Mouse (Mus musculus): ENCODE results near the gene Zcchc7.

The Zcchc7 gene

DNA sequence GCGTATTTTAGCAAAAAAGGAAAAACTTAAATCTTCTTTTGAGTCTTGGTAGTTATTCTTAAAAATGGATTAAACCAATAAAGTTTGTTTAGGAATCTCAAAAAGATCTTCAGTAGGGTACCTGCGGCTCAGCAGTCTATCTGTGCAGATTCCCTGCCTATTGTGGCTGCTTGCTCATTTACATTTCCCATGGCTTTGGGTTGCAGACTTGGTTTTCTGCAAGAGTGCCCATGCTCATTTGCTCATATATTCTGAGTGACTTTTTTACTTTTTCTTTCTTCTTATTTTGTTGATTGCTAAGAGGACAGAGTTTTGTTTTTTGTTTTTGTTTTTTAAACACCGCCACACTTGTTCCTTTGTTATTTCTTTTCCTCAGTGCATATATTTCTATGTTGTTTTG lies 19.2 kb downstream of the Zcchc7 start:
- DNase-seq = no peak

DNA sequence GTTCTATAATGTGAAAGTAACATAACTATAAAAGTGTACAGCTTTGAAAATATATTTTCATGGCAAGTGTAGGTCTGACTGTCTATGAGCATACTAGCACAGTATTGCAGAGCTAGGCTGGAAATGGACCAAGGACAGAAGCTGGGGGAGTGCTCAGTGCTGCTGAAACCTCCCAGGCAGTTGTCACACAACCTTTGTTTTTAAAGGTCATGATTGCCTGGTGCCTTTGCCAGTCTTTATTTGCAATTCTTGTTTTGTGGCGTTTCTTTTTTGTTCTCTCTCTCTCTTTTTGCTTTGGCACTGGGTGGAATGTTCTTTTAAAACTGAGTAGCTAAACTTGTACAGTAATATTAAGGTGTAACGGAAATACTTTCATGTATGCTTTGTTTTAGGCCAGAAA lies 21.0 kb downstream of the Zcchc7 start:
- no peak for DNase-seq

DNA sequence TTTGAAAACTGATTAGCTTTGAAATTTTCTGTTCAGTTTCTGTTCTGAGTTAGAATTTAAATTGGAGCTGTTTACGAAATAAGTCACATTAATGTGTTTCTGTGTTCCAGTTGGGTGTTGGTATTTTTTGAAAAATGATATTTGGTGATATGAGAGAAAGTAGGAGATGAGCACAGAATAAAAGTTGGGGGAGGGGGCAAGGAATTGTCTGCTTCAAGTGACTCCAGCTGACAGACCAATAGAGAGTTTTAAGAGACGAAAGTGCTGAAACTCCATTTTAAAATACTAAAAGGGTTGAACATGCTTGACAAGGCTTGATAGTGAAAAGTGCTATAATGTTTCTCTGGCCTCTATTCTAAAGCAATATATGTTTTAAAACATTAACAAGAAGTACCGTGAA lies 21.4 kb downstream of the Zcchc7 start:
- no peak for DNase-seq

DNA sequence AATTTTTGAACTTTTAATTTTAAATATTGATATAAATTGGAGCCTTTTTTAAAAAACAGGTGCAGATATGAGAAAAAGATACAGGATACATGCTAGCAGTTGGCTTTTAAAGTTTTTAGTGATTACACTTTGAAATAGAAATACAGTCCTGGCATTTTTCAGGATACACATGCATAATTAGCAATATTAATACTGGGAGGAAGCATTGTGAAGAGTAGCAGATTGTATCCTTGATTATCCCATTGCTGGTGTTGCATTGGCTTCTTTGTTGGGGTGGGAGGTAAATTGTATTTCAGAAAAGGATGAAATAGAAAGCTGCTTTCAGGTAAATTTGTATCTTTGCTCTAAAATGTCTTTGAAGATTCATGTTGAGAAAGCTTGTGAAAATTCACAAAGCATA lies 22.0 kb downstream of the Zcchc7 start:
- DNase-seq = no peak

DNA sequence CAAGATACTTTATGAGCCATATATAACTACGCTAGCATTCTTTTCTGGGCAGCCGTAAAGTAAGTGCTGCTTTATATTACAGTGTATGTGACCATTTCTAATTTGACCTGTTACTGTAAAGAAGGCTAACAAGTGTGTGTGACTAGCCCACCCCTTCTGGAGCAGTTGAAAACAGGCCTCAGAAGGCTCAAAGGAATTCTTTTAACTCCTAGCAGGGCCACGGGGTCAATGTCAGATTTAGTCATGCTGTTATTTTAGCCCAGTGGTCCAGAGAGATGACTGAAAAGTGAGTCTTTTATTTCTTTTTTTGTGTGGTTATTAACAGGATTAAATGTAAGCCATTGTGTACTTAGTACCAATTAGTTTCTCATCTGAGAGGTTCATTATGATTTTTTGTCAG lies 22.6 kb downstream of the Zcchc7 start:
- no peak for DNase-seq

DNA sequence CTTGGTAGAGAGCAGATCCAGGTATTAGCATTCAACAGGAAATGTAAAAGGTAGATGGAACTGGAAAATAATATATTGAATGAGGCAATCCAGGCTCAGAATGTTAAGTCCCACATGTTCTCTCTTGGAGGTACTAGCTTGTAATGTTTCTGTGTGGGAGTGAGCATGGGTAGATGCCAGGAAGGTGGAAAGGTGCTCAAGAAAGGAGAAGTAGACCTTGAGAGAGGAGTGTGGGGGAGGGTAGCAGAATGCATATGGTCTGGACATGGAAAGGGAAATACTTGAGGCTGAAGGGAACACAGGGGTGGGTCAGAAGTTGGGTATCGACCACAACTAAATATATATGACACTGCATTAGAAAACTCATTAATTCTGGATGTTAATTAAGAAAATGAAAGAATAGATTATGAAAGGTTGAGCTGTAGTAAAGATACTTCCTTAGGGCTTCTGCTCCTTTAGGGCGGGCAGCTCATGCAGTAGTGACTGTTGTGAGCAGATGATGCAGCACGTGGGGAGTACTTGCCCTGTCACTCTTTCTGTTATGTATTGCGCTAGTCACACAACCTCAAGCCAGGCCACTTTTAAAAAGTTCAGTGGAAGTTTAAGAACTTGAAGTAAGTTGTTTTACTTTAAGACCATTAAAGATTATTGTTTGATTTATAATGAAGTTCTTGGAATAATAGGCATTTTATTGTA lies 24.9 kb downstream of the Zcchc7 start:
- no peak for DNase-seq

DNA sequence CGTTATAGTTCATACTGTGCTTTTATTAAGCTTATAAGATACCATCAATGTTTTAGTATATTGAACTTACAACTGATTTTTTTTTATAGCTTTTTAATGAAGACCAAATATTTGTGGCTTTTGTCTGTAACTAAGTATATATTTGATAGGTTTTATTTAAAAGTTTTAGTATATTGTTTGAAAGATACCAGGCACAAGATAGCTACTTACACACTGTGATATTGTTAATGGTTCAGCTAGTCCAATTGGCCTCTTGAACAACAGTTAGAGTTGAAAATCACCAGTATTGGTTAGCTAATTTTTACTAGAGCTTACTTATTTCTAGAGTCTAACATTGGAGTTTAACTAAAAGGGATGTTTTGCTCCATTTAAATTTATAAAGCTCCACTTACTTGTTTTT lies 25.8 kb downstream of the Zcchc7 start:
- no peak for DNase-seq

DNA sequence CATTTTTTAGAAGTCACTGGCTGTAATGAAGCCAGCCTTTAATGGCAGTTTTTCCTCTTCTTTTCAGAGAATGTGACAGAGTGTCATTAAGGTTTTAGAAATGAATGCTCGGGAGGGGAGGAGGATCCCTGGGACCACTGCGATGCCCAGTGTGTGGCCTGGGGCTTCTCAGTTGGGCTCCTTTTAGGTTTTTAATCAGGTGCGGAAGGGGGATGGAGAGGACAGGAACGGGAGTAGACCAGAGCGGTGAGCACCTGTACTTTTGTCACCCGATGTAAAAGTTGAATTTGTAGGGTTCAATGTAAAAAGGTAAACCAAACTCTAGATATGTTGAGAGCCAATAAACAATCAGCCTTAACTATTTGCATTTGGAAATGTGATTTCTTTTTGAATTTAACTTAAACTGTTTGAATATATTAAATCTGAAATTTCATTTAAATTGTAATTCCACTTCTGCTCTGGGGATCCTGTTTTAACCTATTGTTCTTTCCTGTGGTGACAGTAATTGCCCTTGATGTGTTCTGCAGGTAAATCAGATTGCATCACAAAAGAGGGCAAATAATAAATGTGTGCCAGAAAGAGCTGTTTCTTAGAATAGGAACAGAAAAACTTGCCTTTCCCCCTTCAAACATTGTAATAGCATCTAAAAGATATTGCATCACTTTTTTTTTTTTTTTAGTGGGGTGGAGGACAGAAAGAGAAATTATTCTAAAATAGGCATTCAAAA lies 28.1 kb downstream of the Zcchc7 start:
- no peak for DNase-seq

DNA sequence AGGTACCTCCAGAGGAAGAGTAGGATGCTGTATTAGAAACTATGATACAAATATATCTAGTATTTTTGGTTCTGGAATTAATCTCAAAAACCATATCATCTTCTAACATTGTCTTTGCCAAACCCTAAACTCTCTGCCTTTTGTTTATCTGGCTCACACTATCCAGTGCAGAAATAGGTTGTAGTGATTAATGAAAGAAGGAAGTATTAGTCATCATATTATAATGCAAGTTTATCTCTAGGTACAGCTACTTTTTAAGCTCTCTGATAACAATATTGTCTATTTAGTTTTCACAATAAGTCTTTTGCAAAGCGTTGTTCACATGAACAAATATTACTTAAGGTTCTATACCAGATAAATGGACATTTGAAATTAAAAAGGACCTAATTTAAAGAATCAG lies 57.2 kb downstream of the Zcchc7 start:
- DNase-seq = no peak

DNA sequence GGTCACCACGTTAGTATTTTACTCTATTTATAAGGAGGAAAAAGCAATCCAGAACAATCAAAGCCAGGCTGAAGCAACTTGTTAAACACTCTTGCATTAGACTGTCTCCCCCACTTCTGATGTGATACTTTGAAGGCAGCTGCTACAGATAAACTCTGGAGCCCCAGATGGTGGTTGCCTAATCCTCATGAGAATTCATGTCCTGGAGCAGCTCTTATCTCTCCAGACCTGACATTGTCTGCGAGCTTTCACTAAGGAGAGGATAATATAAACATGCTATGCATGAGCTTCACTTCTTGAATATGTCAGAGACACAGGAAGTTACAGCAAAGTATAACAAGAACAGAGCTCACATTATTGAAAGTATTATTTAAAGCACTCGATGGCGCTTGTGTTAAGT lies 58.1 kb downstream of the Zcchc7 start:
- no peak for DNase-seq

DNA sequence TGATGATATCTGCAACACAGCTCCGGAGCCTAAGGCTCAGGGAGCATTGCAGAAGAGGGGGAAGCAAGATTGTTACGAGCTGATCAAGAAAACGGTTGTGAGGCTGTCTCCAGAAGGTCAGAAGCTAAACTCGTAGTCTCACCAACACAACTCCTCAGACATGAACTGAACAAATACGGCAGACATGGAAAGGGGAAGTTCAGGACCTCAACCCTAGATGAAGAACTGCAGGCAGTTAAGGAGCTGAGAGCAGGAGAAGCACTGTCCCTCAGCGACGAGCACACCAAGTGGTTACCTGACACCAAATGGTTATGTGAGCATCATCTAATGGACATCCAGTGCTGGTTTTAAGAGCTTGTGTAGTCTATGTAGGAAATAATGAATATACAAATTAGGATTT lies 60.9 kb downstream of the Zcchc7 start:
- DNase-seq = no peak

DNA sequence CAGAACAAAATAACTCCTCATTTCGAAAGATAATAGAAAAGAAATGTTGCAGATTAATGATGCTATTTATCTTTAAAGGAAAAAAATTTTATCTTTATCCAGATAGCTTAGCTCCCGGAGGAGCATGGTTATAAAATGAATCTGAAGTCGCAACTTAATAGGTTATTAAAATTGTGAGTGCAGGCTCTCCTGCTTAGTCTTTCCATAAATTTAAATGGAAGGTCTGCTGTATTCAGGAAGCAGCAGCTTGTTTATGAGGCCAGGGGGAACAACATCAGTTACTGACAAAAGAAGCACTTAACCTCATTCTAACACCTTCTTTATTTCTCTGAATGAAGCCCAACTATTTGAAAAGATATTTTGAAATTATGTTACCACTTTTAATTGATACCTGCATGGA lies 74.9 kb downstream of the Zcchc7 start:
- DNase-seq = no peak

DNA sequence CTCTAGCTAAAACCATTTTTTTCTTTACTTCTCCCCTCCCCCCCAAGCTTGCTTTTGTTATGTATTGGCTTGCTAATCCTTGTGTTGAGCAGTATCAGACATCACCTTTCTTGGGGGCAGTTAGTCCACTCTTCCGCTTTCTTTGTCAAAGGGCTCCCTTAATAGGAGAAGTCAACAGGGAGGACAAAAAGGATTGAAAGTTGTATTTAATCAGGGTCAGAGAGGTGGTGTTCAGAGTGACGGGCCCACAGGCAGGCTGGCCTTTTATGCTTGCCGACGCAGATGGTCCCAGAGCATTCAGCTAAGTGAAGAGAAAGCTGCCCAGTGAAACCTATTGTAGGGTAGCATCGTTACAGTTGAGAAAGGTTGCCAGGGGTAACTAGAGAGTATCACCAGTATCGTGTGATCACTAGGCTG lies 96.2 kb downstream of the Zcchc7 start:
- no peak for DNase-seq

DNA sequence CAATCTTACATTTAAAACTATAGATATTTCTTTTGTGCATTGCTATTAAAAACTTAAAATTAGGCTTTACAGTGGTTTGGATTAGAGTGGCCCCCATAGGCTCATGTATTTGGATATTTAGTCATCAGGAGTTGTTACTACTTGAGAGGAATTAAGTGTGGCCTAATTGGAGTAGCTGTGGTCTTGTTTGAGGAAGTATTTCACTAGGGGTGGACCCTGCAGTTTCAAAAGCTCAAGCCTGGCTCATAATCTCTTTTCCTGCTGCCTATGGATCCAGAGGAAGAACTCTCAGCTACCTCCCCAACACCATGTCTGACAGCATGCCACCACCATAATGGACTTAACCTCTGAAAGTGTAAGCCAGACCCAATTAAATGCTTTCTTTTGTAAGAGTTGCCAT lies 115.9 kb downstream of the Zcchc7 start:
- no peak for DNase-seq

DNA sequence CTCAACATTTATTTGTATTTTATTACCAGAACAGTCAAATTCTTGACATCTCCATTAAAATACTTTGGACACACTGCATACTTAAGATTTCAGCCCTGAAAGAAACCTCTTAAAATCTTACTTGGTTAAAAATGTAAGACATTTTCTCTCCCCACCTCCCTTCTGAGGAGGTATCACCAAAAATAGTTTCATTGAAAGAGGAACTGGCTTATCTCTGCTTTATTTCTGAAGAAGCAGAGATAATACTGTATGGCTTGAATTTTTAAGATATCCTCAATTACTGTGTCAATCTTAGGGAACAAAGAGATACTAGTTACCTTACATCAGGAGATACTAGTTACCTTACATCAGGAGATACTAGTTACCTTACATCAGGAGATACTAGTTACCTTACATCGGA lies 116.4 kb downstream of the Zcchc7 start:
- no peak for DNase-seq

DNA sequence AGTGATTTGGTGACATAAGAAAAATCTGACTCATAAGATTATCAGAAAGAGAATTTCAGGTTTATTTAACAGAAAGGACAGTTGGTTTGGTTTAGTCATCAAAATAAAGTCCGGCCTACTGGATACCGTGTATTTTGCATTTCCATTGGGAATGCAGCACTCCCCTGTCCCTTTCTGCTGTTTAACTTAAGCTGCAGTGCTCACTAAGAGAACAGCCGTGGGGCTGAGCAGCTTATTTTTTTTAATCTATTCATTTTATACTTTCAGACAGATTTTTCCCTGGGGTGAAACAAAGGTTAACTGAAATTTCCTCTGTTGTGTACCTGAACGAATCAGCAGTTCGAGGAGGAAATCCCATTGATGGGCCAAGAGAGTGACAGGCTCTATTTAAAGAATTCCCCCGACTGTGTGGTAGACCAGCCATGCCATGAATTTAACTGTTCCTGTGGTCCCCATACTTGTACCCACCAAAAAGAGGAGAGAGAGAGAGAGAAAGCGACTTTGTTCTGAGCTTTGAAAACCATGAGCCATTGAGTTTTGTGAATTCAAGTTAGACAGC lies 124.5 kb downstream of the Zcchc7 start:
- no peak for DNase-seq

DNA sequence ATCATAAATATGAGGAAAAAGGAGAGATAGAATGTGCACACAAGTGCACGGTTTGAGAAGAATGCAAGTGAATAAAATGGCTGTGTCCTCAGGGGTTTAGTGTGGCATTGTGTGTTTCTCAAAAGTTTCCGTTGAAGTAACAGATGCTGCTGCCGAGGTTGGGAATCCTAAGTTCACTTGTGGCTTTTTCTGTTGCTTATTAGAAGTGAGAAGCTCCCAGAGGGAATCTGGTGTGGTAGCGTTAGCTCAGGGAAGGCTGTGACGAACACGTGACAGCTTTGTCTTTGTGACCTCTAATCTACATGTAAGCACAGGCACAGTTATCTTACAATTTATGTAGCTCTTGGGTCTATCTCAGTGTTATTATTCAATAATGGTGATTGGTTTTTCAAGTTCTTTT lies 130.5 kb downstream of the Zcchc7 start:
- no peak for DNase-seq

DNA sequence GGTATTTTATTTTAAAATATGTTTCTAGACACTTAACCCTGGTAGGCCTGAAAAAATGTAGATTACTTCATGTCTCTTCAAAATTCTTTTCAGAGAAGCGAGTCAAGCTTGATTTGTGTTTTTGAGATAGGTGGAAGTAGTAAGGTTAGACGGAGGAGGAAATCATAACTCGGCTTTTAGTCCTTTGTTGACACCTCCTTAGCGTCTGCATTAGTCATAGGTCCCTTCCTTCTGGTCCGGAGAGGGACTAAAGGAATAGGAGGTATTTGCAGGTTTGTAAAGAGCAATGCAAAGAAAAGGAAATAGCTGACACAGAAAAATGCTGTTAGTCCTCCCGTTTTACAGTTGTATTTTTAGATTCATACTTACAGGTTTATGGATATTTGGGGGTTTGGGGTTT lies 135.7 kb downstream of the Zcchc7 start:
- DNase-seq = no peak

DNA sequence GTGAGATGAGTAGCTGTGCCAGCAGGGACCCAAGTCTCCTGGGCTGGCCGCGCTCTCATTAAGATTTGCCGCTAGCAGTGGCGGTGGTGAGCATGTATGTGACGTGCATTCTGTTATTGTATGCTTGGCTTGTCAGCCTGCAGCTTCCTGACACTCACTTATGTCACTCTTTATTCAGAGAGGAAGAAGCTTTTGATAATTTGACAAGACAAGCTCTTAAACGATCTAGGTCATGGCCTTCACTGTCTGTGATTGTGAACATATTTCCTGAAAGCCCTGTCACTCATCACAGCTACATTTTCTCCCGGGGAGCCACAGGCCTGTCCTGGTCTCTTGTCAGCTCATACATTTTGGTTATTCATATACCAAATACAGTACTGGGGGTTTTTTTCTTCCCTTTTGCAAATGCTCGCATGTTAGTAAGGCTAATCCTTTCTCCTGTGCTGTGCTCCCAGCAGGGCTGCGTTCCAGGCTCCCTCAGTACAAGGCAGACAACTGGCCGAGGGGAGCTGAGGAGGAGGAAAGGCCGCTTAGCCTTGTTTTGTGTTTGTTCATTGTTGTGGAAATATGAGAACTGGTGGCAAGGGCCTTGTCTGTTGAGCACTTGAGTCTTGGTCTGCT lies 150.1 kb downstream of the Zcchc7 start:
- no peak for DNase-seq

DNA sequence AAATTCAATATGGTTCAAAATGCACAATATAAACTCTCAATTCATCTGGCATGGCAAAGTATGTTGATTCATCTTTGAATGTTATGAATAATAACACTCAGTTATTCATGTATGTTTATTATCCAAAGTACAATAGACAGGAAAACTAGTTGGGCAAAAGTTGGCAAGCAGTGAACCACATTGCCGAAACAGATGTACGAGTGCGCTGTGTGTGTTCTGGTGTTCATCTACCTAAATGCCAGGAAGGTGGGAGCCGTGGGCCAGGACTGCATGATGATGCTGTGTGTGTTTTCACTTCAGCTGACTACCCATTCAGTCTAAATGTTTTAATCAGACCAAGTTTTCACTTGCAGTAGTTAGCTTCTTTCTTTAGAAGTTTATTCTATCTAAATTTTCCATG lies 150.7 kb downstream of the Zcchc7 start:
- DNase-seq = no peak

DNA sequence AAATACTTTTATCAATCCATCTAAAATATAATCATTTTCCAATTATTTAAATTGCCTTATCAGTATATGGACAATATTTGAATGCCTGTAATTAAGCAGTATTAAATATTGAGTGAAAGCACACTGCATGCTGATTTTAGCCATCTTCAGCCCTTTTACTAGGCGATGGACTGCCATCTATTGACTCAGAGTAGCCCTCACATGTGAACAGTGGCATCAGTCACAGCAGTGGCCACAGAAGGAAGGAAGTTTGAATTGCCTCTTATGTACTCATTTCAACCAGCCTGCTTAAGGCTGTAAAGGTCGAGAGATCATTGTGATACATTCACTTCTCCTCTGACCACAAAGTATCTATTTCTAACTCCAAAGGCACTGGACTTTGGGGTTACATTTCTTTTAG lies 154.4 kb downstream of the Zcchc7 start:
- no peak for DNase-seq

DNA sequence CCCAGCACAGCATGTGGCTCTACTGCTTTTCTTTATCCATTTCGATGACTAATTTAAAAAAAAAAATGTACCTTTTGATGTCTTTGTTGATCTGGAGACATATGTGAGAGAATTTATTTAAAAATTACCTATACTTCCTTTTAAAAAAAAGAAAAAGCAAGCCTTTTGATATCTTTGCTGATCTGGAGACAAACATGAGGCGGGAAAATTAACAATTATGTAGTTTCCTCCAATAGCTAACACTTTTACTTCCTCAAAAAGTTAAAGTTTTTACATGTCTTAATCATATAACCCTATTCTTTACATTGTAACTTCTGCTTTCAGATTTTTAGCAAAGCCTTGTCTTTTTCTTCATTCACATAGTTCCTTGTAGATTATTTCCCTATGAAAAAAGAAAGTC lies 155.2 kb downstream of the Zcchc7 start:
- DNase-seq = no peak

DNA sequence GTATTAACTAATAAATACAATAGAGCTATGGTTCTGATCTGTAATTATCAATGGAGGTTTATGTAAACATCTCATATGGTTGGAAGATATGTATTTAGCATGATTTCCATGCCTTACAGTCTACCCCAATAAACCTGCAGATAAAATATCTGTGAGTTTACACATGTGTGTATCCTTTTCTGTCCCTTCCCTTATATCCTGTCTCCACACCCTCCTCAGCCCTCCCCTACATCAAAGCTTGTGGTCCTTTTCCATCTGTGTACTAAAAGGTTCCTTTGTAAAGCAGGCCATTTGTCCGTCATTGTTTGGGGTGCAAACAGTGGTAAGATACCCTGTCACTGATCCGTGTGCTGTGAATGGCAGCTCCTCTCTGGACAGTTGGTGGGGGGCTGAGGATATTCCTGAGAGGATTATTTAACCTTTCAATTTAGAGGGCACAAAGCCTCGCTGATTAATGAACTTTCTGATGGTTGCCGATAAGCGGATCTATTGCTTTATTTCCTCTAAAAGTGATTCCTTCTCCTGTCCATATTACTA lies 161.7 kb downstream of the Zcchc7 start:
- no peak for DNase-seq

DNA sequence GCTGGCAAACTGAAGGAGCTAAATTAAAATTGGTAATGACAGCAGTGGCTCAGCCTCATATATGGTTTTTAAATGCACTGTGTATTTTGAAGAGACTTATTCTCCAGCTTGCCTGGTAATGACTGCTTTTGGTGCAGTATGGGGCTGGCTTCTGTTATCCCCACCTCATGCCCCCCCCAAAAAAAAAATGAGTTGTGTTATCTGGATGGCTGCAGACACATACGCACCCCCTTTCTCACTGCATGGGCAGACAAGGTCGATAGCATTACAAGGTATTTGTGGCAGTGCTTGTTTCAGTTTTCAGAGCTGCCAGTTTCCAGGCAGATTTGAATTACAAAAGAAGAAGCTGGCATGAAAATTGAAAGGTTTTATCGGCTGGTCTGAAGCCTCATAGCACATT lies 162.2 kb downstream of the Zcchc7 start:
- no peak for DNase-seq

Data from right cerebral cortex, postnatal 14 days (tissue).